Mouse (Mus musculus): ENCODE measurements around the gene Prkch. TPM values are rescaled to one million over a fixed set of nuclear protein-coding genes. Genes with fewer than 3 reads are reported as not detected.

Gene Prkch
- 9.7 TPM for polyA plus RNA-seq (2014; fragmentation: Illumina TruSeq; extraction: RNeasy Lipid Tissue Mini Kit (QIAGEN cat#74804); ENCODE audit: low read depth, low replicate concordance)

DNA sequence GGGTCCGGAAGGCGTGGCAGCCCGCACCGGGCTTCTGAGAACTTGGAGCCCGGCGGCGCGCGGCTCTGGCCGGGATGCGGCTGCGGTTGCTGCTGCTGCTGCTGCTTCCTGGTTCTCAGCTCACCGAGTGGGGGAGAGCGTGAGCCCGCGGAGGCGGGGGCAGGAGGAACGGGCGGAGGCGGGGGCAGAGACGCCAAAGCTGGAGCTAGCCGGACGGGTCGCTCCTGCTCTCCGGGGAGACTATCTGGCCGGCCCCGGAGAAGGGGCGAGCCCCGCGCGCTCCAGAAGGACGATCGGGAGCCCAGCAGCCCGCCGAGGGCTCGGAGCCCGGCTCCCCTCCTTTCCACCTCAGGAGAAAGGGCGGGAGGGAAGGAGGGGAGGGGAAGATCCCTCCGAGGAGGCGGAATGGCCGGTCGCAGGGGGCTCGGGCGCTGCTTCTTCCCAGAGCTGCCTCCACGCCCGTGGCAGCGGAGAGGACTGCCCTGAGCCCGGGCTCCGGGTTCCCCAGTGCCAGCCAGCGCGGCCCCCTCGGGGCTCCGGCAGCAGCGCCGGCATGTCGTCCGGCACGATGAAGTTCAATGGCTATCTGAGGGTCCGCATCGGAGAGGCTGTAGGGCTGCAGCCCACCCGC is at the start of gene Prkch:
TSS of gene Prkch (plus strand) at position 187 of the 631 bp plus-strand sequence.

DNA sequence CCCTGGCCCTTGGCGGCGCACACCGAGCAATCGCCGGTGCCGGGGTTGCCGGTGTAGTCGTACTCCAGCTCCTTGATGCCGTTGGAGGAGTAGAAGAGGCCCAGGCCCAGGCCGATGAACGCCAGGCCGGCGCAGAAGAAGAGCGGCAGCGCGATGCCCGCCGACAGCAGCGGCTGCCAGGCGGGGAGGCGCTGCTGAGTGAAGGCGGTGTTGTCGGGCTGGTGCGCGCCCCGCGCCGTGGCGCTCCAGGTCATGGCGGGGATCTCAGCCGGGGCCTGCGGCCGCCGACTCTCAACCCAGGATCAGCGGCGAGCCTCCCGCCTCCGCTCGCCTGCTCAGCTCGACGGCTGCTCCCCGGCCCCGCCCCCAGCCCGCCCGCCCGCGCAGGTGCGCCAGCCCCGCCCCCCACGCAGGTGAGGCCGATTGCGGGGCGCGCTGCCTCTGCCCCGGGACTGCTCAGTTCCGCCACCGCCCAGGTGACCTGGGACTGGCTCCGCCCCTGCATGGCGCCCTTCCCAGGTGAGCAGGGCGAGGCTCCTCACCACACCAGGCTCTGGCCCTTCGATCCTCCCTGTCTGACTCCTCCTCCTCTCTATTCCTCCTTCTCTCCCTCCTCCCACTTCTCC is 38.4 kb upstream of the Prkch start, which contains the start of gene Tmem30b:
TSS of gene Tmem30b (minus strand) at position 307 of the 626 bp plus-strand sequence.

Other genes with a start within 250 kb of the Prkch start
- gene Tmem30b, start 38.4 kb upstream of the Prkch start, polyA plus RNA-seq (2014; fragmentation: Illumina TruSeq; extraction: RNeasy Lipid Tissue Mini Kit (QIAGEN cat#74804); ENCODE audit: low read depth, low replicate concordance), result 45.3 TPM

Data from adipose tissue, adult 10 weeks (tissue).